Mouse (Mus musculus): ENCODE data around the gene Letmd1. TPM values are rescaled to one million over a fixed set of nuclear protein-coding genes. Genes with fewer than 3 reads are reported as not detected.
"Not testable (repeated sequence)": the region's sequence is repeated elsewhere in the genome, so short reads cannot be mapped to it uniquely, and the experiment has no call there.

Letmd1 gene
- polyA plus RNA-seq, 1 experiment from 2014 or later = 51.9 TPM

DNA sequence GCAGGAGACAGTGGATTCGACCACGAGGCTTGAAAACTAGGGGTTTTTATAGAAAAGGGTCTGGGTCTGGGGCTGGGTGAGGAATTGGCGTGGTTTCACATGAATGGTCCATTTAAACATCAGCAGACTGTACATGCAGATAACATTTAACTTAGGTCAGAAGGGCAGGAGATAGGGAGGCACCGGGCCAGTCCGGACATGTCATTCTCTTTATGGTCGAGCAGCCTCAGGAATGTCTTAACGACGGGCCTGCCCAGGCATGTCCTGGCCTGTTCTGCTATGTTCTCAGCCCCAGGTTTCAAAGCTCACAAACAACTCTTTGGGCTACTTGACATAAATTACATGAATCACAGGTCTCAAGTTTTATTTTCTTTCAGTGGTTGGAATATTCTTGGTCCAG is 30.7 kb downstream of the Letmd1 start:
- H3K27me3 ChIP-seq (ENCODE audit: control insufficient read depth, insufficient read depth, low read length); H3K9me3 ChIP-seq (ENCODE audit: control insufficient read depth, low read length); H3K4me2 ChIP-seq (ENCODE audit: low read length); DNase-seq; H3K9ac ChIP-seq (replicated peaks; ENCODE audit: low read length); H3K4me1 ChIP-seq (ENCODE audit: control insufficient read depth, insufficient read depth, low read length); H3K27ac ChIP-seq (replicated peaks; ENCODE audit: low read depth, low read length); ATAC-seq (ENCODE audit: low FRiP score, low TSS enrichment); H3K4me3 ChIP-seq (replicated peaks; ENCODE audit: low read depth, low read length): not testable (repeated sequence)
- peaks cover 17% of the 10 kb centered on the region; the same call in 1 of the 2 replicates for H3K36me3 ChIP-seq (ENCODE audit: control insufficient read depth, insufficient read depth, low read length)
- 94% methylated on average over 8 of the region's 8 CpGs for WGBS

- Histone ChIP-seq H3K4me3 (replicated peaks; ENCODE audit: low read depth, low read length) (no peak overlapping the region), H3K9ac (replicated peaks; ENCODE audit: low read length) (no peak overlapping the region), H3K4me1 (ENCODE audit: control insufficient read depth, insufficient read depth, low read length) (no peaks in the 10 kb centered on the region), H3K36me3 (ENCODE audit: control insufficient read depth, insufficient read depth, low read length) (peaks cover 87% of the 10 kb centered on the region), H3K9me3 (ENCODE audit: control insufficient read depth, low read length) (no peaks in the 10 kb centered on the region), H3K27me3 (ENCODE audit: control insufficient read depth, insufficient read depth, low read length) (no peaks in the 10 kb centered on the region), H3K4me2 (ENCODE audit: low read length) (no peak overlapping the region), H3K27ac (replicated peaks; ENCODE audit: low read depth, low read length) (no peak overlapping the region)
- ATAC-seq (ENCODE audit: low FRiP score, low TSS enrichment) (no peak), DNase-seq (no peak)
- WGBS = 91% methylated on average over 13 of the region's 13 CpGs
These were observed 39.8 kb downstream of the Letmd1 start for GRCm38 (mm10) chr15:100508454-100509167.

GRCm38 (mm10) chr15:100510072-100510471 is 41.2 kb downstream of the Letmd1 start:
- H3K4me3 ChIP-seq (replicated peaks; ENCODE audit: low read depth, low read length) = no peak overlapping the region
- H3K9me3 ChIP-seq (ENCODE audit: control insufficient read depth, low read length) = no peaks in the 10 kb centered on the region
- H3K36me3 ChIP-seq (ENCODE audit: control insufficient read depth, insufficient read depth, low read length) = peaks cover 90% of the 10 kb centered on the region
- no peak overlapping the region for H3K4me2 ChIP-seq (ENCODE audit: low read length)
- H3K9ac ChIP-seq (replicated peaks; ENCODE audit: low read length) = no peak overlapping the region
- 97% methylated on average over 11 of the region's 11 CpGs for WGBS
- H3K4me1 ChIP-seq (ENCODE audit: control insufficient read depth, insufficient read depth, low read length) = no peaks in the 10 kb centered on the region
- ATAC-seq (ENCODE audit: low FRiP score, low TSS enrichment) (no peak), DNase-seq (no peak)
- no peaks in the 10 kb centered on the region for H3K27me3 ChIP-seq (ENCODE audit: control insufficient read depth, insufficient read depth, low read length)
- no peak overlapping the region for H3K27ac ChIP-seq (replicated peaks; ENCODE audit: low read depth, low read length)

- 95% methylated on average over 4 of the region's 4 CpGs for WGBS
- no peak overlapping the region for H3K9ac ChIP-seq (replicated peaks; ENCODE audit: low read length)
- H3K4me3 ChIP-seq (replicated peaks; ENCODE audit: low read depth, low read length) = no peak overlapping the region
- no peak for DNase-seq
- H3K36me3 ChIP-seq (ENCODE audit: control insufficient read depth, insufficient read depth, low read length) = peaks cover 77% of the 10 kb centered on the region
- H3K27me3 ChIP-seq (ENCODE audit: control insufficient read depth, insufficient read depth, low read length) = no peaks in the 10 kb centered on the region
- H3K4me2 ChIP-seq (ENCODE audit: low read length) = no peak overlapping the region
- no peak for ATAC-seq (ENCODE audit: low FRiP score, low TSS enrichment)
- H3K9me3 ChIP-seq (ENCODE audit: control insufficient read depth, low read length) = no peaks in the 10 kb centered on the region
- no peak overlapping the region for H3K27ac ChIP-seq (replicated peaks; ENCODE audit: low read depth, low read length)
- no peaks in the 10 kb centered on the region for H3K4me1 ChIP-seq (ENCODE audit: control insufficient read depth, insufficient read depth, low read length)
These were observed 44.6 kb downstream of the Letmd1 start for GRCm38 (mm10) chr15:100513387-100513786.

DNA sequence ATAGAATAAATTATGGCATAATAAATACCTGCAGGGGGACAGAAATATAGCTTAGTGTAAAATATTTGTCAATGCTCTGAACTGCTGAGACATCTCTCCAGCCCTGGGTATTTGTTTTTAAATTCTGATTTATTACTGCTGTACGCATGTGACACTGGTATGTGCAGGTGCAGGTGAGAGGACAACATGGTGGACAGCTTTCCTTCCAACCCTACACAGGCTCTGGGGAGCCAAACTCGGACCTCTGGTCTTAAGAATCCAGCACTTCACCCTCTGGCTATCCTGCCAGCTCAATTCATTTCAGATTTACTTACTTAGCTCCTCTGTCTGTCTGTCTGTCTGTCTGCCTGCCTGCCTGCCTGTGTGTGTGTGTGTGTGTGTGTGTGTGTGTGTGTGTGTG is 46.3 kb downstream of the Letmd1 start:
- Histone ChIP-seq H3K4me2 (ENCODE audit: low read length) (no peak overlapping the region), H3K4me1 (ENCODE audit: control insufficient read depth, insufficient read depth, low read length) (no peaks in the 10 kb centered on the region), H3K36me3 (ENCODE audit: control insufficient read depth, insufficient read depth, low read length) (peaks cover 78% of the 10 kb centered on the region), H3K9me3 (ENCODE audit: control insufficient read depth, low read length) (no peaks in the 10 kb centered on the region), H3K27me3 (ENCODE audit: control insufficient read depth, insufficient read depth, low read length) (no peaks in the 10 kb centered on the region), H3K9ac (replicated peaks; ENCODE audit: low read length) (no peak overlapping the region), H3K27ac (replicated peaks; ENCODE audit: low read depth, low read length) (no peak overlapping the region), H3K4me3 (replicated peaks; ENCODE audit: low read depth, low read length) (no peak overlapping the region)
- DNase-seq (no peak), ATAC-seq (ENCODE audit: low FRiP score, low TSS enrichment) (no peak)
- WGBS = 91% methylated on average over 2 of the region's 2 CpGs

GRCm38 (mm10) chr15:100520306-100520705 is 51.5 kb downstream of the Letmd1 start:
- Histone ChIP-seq H3K4me1 (ENCODE audit: control insufficient read depth, insufficient read depth, low read length) (no peaks in the 10 kb centered on the region), H3K36me3 (ENCODE audit: control insufficient read depth, insufficient read depth, low read length) (peaks cover 68% of the 10 kb centered on the region), H3K4me2 (ENCODE audit: low read length) (no peak overlapping the region), H3K27ac (replicated peaks; ENCODE audit: low read depth, low read length) (no peak overlapping the region), H3K4me3 (replicated peaks; ENCODE audit: low read depth, low read length) (no peak overlapping the region), H3K9ac (replicated peaks; ENCODE audit: low read length) (no peak overlapping the region), H3K27me3 (ENCODE audit: control insufficient read depth, insufficient read depth, low read length) (no peaks in the 10 kb centered on the region), H3K9me3 (ENCODE audit: control insufficient read depth, low read length) (no peaks in the 10 kb centered on the region)
- no peak for ATAC-seq (ENCODE audit: low FRiP score, low TSS enrichment)
- no peak for DNase-seq
- WGBS = 94% methylated on average over 14 of the region's 14 CpGs

DNA sequence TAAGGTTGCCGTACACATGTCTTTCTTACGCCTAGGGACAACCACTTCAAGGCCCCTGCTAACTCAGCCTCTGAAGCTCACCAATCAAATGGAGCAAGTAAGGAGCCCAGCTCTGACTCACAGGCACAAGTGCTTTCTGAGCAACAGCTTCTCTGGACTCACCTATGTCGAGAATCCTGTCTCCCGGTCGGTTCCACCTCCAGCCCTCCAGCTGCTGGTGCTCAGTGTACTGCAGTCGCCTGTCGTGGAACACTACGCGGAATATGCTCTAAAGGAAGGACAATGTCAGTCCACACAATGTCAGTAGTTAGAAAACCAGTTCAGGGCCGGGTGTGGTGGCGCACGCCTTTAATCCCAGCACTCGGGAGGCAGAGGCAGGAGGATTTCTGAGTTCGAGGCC is 56.6 kb downstream of the Letmd1 start:
- no peak for DNase-seq
- WGBS = 95% methylated on average over 14 of the region's 14 CpGs
- Histone ChIP-seq H3K4me3 (replicated peaks; ENCODE audit: low read depth, low read length) (no peak overlapping the region), H3K27ac (replicated peaks; ENCODE audit: low read depth, low read length) (no peak overlapping the region), H3K36me3 (ENCODE audit: control insufficient read depth, insufficient read depth, low read length) (peaks cover 36% of the 10 kb centered on the region), H3K4me2 (ENCODE audit: low read length) (no peak overlapping the region), H3K9ac (replicated peaks; ENCODE audit: low read length) (no peak overlapping the region), H3K27me3 (ENCODE audit: control insufficient read depth, insufficient read depth, low read length) (no peaks in the 10 kb centered on the region), H3K4me1 (ENCODE audit: control insufficient read depth, insufficient read depth, low read length) (no peaks in the 10 kb centered on the region), H3K9me3 (ENCODE audit: control insufficient read depth, low read length) (no peaks in the 10 kb centered on the region)
- no peak for ATAC-seq (ENCODE audit: low FRiP score, low TSS enrichment)

DNA sequence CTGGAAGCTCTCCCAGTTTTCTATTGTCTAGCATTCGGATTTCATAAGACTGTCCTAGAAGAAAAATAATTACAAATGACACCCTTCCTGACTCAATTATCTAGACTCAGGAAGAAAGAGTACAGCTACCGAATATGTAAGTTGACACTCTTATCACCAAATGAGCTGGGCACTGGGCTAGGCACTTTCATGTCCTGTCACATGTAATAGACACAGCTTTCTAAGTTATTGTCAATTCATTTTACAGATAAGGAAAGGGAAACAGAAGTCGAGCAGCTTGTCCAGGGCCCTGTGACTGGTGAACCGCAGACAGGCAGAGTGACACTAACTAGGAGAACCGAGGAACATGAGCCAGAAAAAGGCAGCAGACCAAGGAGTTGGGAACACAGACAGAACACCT is 59.1 kb downstream of the Letmd1 start:
- no peak overlapping the region for H3K4me3 ChIP-seq (replicated peaks; ENCODE audit: low read depth, low read length)
- ATAC-seq (ENCODE audit: low FRiP score, low TSS enrichment) (no peak), DNase-seq (no peak)
- H3K9ac ChIP-seq (replicated peaks; ENCODE audit: low read length) = no peak overlapping the region
- H3K4me2 ChIP-seq (ENCODE audit: low read length) = no peak overlapping the region
- no peaks in the 10 kb centered on the region for H3K4me1 ChIP-seq (ENCODE audit: control insufficient read depth, insufficient read depth, low read length)
- peaks cover 15% of the 10 kb centered on the region for H3K36me3 ChIP-seq (ENCODE audit: control insufficient read depth, insufficient read depth, low read length)
- 85% methylated on average over 5 of the region's 5 CpGs for WGBS
- H3K27ac ChIP-seq (replicated peaks; ENCODE audit: low read depth, low read length) = no peak overlapping the region
- no peaks in the 10 kb centered on the region for H3K27me3 ChIP-seq (ENCODE audit: control insufficient read depth, insufficient read depth, low read length)
- H3K9me3 ChIP-seq (ENCODE audit: control insufficient read depth, low read length) = no peaks in the 10 kb centered on the region
